Mouse (Mus musculus) left cerebral cortex, postnatal 36 days (tissue): Measurements from ENCODE around the gene Prkcb. TPM values are rescaled to one million over a fixed set of nuclear protein-coding genes. Genes with fewer than 3 reads are reported as not detected.
A peak's percentile ranks its signal among the peaks of the same experiment; 100 is the strongest.
"Not testable (repeated sequence)": the region's sequence is repeated elsewhere in the genome, so short reads cannot be mapped to it uniquely, and the experiment has no call there.

Experiments
- DNase-seq, 2 experiments: peaks; one replicate each; pipeline ENCODE4 v3.0.0; 2021 to 2022; ENCODE audit warnings: low spot score in 2 of 2, mixed read lengths in 1 of 2
- intact Hi-C: fragments of 180-260 bp; cut with DNase I; formaldehyde crosslinking; loops from one replicate; pipeline ENCODE4 v1.15.1; 2025
- total RNA-seq, 2 experiments: library from RNA; stranded (reverse); gene quantifications; 2 replicates each; pipeline ENCODE4 v1.2.3; 2021

Prkcb gene
- total RNA-seq = 1,000 to 10,000 TPM in 1 of 2 experiments, 100 to 1,000 TPM in 1; 978 to 1,072 TPM

DNA sequence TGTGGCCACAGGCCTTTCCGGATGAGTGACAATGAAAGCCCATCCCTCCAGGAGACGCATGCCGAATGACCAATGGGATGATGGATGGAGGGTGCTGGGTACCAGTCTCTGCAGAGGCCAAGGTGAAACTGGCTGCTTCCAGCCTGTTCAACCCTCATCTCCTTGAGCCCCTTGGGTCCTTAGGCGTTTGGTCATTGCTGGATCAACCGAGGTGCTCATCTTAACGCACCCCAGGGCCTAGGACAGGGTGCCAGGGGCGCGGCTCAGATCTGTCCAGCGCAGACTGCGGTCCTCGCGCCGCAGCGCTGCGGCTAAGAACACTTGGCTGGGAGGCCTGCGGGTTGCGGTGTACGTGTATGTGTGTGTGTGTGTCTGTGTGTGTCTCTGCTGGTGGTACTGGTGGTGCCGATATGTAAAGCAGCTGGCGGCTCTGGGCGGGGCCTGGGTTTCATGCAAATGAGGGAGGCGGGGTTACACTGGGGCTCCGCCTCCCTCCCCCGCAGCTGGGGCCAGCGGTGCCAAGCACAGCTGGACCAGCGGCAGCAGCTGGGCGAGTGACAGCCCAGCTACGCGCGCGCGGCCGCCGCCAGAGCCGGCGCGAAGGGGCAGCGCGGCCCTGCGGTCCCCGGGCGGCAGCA, at the start of gene Prkcb:
Gene Prkcb (plus strand): TSS at position 147 of the 638 bp plus-strand sequence.
- DNase-seq = peak; percentile 78 to 87
- intact Hi-C loops = no loop called here

DNA sequence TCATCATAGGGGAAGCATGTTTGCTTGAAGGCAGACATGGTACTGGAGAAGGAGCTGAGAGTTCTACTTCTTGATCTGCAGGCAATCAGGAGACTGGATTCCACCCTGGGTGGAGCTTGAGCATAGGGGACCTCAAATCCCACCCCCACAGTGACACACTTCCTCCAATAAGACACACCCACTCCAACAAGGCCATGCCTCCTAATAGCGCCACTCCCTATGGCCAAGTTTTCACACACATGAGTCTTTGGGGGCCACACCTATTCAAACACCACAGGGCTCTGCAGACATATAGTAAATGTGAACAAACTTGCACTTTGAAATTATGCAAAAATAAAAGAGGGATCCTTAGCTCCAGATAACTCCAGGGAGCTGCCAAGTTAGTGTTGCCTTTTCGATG, 49.6 kb upstream of the Prkcb start:
- intact Hi-C loops = no loop called here
- no peak for DNase-seq

DNA sequence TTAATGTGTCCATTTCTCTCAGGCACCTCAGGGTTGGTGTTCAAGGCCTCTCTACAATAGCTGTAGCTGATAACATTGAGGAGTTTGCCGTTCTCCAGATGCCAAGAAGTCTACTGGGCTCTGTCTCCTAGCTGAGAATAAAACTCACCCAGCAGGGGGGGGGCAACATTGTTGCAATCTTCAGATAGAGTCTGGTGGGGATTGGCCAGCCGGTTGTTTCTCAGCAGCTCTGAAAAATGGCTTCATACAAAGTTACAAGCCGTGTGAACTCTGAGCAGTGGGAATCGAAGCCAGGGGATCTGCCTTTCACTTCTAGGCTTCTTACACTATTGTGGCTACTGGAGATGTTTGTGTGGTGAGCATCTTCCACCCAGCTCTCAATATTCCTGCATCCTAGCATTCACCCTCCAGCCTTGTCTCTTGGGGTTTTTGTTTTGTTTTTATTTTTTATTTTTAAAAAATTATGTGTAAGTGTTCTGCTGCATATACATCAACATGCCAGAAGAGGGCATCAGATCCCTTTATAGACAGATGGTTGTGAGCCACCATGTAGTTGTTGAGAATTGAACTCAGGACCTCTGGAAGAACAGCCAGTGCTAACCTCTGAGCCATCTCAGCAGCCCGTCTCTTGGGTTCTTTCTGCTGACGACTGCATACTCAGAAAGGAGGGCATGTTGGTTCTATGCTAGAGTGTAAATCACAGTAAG, 48.0 kb upstream of the Prkcb start:
- intact Hi-C loops = no loop called here
- no peak for DNase-seq

DNA sequence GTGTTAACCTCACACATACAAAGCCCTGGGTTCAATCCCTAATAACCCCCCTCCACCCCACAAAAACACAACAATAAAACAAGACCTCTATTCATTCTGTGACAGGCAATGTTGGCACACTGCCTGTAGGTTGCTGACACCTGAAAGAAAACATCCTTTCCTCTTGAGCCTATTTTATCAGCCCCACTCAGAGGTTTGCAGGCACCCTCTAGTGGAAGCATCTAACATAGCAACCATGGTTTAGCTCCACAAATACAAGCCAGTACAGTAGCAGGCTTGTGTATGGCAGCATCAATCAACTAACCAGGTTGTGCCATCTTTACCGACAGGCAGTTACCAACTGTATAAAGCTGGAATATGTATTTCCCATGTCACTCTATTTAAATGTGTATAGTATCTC, 46.3 kb upstream of the Prkcb start:
- DNase-seq = no peak
- intact Hi-C loops = no loop called here

DNA sequence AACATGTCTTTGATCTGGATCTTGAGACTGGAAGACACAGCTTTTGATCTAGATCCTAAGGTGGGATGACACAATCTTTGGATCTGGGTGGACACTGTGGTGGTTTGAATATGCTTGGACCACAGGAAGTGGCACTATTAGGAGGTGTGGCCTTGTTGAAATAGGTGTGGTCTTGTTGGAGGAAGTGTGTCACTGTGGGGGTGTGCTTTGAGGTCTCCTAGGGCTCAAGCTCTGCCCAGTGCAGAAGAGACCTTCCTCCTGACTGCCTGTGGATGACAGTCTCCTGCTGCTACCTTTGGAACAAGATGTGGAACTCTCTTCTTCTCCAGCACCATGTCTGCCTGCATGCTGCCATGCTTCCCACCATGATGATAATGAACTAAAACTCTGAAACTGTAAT, 45.8 kb upstream of the Prkcb start:
- not testable (repeated sequence) for DNase-seq

DNA sequence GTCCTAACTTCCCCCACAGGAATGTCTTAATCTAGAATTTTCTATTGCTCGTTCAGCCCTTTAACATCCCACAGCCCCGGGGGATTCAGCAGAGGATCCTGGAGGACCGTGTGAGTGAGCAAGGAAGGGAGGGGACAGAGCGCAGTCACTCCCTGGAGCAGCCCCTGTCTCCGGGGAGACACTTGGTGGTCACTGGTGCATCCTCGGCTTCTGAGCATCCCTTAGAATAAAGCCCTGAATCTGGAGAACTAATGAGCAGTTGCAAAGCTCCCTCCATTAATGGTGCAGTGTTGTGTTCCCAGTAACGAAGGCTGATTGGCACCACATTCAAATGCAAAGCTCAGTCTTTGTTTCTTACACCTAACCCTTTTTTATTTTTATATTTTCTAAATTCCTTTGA, 44.4 kb upstream of the Prkcb start:
- intact Hi-C loops = no loop called here
- no peak for DNase-seq

More for the DNA sequence above, 45.8 kb upstream of the Prkcb start:
- intact Hi-C loops = not testable (repeated sequence)

DNA sequence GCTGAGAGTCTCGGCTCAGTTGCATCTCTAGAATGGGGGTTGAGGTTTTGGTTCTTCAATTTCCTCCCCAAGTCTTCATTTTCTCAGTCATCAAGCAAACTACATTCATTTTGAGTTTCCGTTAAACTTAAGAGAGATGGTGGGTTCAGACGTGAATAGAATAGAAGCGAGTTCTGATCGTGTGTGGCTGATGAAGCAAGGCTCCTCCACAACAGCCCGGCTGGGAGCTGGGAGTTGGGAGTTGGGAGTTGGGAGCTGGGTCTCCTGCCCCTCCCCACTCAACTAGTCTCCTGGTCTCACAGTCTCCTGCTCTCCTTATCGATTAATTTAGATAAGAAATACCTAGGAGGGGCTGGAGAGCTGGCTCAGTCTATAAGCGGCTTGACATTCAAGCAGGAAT, 44.0 kb upstream of the Prkcb start:
- DNase-seq = no peak
- intact Hi-C loops = no loop called here

DNA sequence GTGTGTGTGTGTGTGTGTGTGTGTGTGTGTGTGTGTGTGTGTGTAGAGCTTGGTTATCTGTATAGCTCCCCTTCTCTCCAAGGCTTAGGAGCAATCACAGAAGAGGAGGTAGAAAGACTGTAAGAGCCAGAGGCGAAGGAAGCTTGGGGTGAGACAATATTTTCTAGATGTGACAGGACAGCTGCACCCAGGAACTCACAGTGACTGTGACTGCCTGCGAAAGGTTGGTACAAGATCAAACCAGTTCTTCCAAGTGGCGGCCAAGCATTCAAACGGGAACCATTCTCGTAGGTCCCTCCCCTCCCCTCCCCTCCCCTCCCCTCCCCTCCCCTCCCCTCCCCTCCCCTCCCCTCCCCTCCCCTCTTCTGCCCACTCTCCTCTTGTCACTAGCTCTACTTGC, 42.6 kb upstream of the Prkcb start:
- intact Hi-C loops = no loop called here
- no peak for DNase-seq

DNA sequence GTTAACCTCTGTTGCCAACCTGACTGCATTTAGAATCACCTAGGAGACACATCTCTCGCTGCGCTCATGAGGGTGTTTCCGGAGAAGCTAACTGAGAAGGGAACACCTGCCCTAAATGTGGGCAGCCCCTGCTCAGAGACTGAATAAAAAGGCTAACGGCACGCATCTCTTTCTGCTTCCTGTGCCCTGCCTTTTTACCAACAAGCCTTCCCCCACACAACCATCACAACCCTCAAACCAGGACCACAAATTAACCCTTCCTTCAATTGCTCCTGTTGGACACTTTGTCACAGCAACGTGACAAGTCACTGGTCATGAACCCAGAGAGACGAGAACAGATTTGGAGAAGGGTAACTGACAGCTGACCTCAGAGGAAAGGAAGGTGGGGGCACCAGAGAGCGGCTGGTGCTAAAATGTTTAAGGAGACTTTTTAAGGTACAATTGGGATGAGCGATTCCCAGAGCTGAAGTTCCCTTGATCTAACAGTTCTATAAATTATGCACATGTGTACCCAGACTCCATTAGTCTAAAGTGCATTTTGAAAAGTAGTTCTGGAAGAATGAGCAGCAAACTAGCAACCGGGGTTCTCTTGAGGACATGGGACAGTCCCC, 41.2 kb upstream of the Prkcb start:
- intact Hi-C loops = no loop called here
- no peak for DNase-seq

DNA sequence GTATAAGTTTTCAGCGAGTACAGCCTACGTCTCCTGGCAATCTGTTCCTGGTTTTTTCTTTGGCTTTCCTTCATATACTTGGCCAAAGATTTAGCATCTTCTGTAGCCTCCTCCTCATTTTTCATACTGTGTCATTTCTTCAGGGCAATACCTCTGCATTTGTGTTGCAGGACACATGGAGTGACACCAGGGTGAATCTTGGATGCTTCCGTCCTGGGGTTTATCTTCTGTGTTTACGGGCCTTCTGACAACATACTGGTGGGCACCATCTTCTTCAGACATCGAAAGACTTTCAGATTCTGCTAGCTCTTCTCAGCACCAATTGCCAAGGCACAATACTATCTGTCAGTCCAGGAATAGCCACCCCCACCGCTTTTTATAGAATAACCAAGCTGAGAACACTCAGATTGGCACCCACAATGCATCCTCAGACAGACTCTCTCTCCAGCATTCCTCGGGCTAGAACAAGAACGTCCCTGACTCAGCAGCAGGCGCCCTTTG, 39.2 kb upstream of the Prkcb start:
- intact Hi-C loops = no loop called here

DNA sequence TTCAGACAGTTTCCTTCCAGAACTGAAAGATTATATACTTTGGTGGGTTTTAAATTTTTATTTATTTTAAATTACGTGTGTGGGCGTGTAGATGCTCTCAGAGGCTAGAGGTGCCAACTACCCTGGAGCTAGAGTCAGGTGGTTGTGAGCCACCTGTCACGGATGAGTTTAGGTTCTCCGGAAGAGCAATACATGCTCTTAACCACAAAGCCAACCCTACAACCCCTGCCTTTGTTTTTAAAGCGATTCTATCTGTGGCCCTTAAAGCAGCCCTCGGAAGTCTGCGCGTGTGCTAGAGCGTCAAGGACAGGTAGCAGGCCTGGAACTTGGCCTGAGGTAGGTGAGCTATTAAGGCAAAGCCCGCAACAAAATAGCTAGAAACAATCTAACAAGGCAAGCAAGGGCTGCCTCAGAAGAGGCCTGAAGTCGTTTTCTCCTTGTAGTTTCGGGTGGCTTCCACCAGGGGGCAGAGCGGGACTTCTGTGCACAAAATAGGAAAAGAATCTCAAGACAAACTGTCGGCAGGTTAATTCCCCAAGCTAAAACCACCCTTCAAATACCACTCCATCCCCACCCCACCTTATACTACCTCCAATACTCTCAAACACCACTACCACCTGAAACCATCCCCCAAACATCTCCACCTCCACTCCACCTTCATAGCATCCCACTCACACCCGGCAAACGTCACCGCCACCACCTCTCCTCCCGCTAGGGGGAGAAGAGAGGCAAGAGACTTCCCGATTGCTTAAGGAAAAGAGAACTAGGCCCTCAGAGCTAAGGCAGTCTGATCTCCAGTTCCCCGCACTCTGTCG, 37.1 kb upstream of the Prkcb start:
- peak; percentile 81 for DNase-seq
- intact Hi-C loops = loop anchor here (1.0 to 10.0 kb wide), 3 partner anchors 41 to 673 kb away; no protein-coding TSS in a partner anchor

More for the DNA sequence above, 39.2 kb upstream of the Prkcb start:
- DNase-seq = peak; percentile 57 to 61

DNA sequence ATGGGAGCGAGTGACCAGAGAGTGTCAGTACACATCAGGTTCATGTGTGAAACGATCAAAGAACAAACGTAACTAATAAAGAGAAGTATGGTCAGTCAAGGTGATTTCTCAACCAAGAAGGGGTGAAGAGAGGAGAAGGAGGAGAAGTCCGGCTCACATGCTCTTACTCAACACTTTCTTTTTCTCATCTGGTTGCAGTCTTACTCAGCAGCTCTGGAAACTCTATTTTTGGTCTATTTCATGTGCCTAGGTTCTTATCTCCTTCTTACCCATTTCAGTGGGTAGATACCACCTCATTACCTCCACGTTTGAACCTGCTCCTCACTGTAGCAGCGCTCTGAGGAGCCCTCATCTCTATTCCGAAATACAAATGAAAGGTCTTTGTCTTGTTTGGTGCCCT, 31.8 kb upstream of the Prkcb start:
- intact Hi-C loops = loop anchor here (10.0 kb wide), 1 partner anchor 668 kb away; no protein-coding TSS in a partner anchor
- DNase-seq = no peak

DNA sequence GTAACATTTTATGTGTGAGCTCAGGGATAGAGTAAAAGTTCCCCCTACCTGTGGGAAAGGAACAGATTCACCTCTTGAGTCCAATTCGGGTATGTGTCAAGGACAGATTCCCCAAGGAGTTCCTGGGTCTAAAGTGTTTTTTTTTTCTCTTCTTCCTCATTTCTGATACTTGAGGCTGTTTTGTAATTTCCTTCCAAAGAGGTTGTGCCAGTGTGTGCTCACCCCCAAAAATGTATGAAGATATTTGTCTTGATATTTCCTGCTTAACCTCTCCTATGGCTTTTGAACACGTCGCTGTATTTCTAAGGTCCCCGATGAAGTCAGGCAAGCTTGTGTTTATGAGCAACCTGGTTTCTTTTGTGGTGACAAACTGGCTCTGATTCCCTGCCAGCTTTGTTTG, 30.0 kb upstream of the Prkcb start:
- no peak for DNase-seq
- intact Hi-C loops = loop anchor here (10.0 kb wide), 1 partner anchor 666 kb away; no protein-coding TSS in a partner anchor

DNA sequence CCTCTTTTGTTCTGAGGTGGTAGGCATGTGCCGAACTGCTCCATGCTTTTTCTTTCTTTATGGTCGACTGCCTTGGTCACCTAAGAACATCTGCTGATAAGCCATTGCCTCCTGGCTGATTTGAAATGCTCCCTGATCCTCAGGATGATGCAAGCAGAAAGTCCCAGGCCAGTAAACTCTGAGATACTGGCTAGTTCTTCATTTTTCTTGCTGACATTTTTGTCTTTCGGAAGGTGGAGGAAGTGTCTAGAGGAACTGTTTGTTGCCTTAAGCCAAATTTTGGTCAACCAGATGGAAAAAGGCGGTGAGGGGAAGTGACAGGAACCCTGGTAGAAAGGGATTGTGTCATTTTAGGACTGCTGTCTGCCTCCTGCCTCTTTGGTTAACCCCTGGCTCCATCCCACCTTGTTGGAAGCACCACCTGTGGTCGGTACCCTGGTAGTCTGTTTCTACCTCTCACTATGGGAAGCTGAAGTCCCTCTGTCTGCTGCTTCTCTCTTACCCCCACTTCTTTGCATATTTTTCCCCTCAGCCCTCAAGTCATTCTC, 28.4 kb upstream of the Prkcb start:
- DNase-seq = no peak
- intact Hi-C loops = no loop called here

DNA sequence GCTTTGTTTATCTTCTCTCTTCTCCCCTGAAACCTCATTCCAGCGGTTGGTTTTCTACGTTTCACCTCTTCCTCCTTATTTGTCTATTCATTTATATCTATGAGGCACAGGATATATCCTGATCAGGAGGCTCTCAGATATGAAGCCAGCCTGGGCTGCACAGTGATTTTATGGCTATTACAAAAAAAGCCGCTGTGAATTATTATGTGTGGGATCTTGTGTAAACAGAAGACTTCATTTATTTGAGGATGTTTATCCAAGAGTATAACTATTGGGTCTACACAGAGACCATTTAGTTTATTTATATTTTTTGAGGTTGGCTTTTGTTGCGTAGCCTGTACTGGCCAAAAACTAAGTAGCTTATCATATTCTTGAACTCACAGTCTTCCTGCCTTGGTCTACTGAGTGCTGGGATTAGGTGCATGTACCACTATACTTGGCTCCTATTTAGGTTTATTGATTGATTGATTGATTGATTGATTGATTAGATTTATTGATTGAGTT, 19.5 kb upstream of the Prkcb start:
- intact Hi-C loops = no loop called here
- no peak for DNase-seq

DNA sequence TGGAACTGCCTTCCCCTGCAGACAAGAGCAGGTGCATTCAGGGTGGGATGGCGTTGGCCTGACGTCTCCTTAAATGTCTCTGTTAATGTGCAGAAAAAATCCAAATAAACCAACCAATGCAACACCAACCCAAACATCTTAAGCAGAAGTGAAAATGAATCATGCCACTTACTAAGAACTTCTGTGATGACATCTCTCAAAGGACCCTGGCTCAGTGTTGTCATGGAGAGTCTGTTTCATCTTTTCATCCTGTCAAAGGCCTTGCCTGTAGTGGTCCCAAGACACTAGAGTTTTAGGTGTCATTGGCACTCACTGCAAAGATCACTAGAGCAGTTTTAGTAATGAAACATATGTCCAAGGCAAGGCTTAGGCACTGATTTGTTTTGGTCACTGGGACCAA, 16.2 kb upstream of the Prkcb start:
- DNase-seq = no peak
- intact Hi-C loops = no loop called here

DNA sequence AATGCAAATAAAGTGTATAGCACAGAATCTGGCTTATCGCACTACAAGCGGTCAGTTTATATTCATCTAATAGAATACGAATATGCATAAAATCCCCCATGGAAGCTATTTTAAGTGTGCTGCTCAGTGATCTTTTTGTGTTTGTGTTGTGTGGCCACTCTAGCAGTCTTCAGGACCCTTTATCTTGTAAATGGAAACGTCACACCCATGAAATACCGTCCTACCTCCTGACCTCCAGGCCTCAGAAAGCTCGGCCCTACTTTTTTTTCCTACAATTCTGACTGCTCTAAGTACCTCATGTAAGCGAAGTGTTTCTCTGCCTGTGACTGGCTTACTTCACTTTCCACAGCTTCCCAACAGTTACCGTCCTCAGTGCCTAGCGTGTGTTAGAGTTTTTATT, 9.0 kb upstream of the Prkcb start:
- intact Hi-C loops = no loop called here

DNA sequence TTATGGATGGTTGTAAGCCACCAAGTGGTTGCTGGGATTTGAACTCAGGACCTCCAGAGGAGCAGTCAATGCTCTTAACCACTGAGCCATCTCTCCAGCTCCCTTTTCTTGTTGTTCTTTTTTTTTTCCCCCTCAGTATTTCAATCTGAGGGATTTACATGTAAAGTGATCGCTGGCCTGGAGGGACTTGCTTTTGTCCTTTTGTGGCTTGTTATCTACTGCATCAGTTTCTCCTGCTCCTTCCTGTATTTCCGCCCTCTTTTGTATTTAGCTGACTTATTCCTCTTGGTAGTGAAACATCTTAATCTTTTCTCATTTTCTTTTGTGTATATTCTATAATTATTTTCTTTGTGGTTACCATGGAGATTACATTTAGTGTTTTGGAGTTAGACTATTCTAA, 8.2 kb upstream of the Prkcb start:
- DNase-seq = no peak
- intact Hi-C loops = no loop called here

More for the DNA sequence above, 9.0 kb upstream of the Prkcb start:
- DNase-seq = no peak

DNA sequence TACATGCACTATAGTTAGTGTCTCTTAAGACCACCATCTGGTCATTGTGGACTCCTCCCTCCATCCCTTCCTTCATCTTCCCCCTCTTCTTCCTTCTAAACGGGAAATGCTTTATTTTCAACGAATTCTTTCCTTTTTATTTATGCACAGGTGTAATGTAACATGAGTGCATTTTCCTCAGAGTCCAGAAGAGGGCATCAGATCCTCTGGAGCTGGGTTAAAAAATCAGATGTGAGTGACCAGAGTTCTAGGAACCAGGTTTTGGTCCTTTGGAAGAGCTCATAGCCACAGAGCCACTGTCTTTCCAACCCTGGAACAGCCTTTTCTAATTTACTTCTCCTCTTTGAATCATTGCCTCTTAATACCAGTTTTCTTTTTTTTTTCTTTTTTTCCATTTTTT, 6.0 kb upstream of the Prkcb start:
- intact Hi-C loops = no loop called here
- no peak for DNase-seq
